Mouse (Mus musculus) hematopoietic stem cell, adult 5-6 weeks (primary cell): ENCODE data around the gene Rpl21. TPM values are rescaled to one million over a fixed set of nuclear protein-coding genes. Genes with fewer than 3 reads are reported as not detected.

ENCODE experiments used
- ATAC-seq, 2 experiments: fragments of 125-278 bp in 1 of 2; replicated peaks in 1 of 2; 2 replicates each; pipeline ENCODE4 v1.8.0; 2016 to 2017; ENCODE audit warnings: inconsistent platforms in 2 of 2, mild to moderate bottlenecking in 2 of 2, moderate number of reproducible peaks in 2 of 2, low read depth in 1 of 2, moderate TSS enrichment in 1 of 2; ENCODE audit not compliant: low FRiP score in 2 of 2, poor library complexity in 2 of 2, severe bottlenecking in 2 of 2, insufficient read depth in 1 of 2, low TSS enrichment in 1 of 2
- total RNA-seq: library from RNA; stranded (forward); fragments of 172-1452, 232-1000 nt; gene quantifications from 2 replicates; pipeline ENCODE4 v1.2.3, GENCODE M21; 2017

Gene Rpl21
- 2,651 and 2,978 TPM in 2 replicates for total RNA-seq

- ATAC-seq: peak; percentile 90 to 93
Observed at GRCm38 (mm10) chr5:146832769-146833448, at the start of gene Rpl21. TSS of gene Rpl21 (plus strand) at chr5:146832890.

- no peak for ATAC-seq
Observed at GRCm38 (mm10) chr5:146783300-146783699, 49.4 kb upstream of the Rpl21 start.

GRCm38 (mm10) chr5:146783891-146784290 is 48.8 kb upstream of the Rpl21 start:
- no peak for ATAC-seq

- no peak for ATAC-seq
Observed at GRCm38 (mm10) chr5:146786123-146786522, 46.6 kb upstream of the Rpl21 start.

- peak; percentile 35 to 37 for ATAC-seq
Observed at GRCm38 (mm10) chr5:146789413-146789812, 43.3 kb upstream of the Rpl21 start.

GRCm38 (mm10) chr5:146790944-146791343 is 41.7 kb upstream of the Rpl21 start:
- no peak for ATAC-seq

- peak; percentile 3 to 20; a peak in 2 of 4 replicates for ATAC-seq
Observed at GRCm38 (mm10) chr5:146792140-146792791, 40.4 kb upstream of the Rpl21 start.

- no peak for ATAC-seq
Observed at GRCm38 (mm10) chr5:146793630-146794083, 39.0 kb upstream of the Rpl21 start.

- peak in 1 of 2 experiments; percentile 14; a peak in 1 of 4 replicates for ATAC-seq
Observed at GRCm38 (mm10) chr5:146794084-146794852, 38.4 kb upstream of the Rpl21 start.

- ATAC-seq: peak; percentile 84 to 87
Observed at GRCm38 (mm10) chr5:146794853-146795252, 37.8 kb upstream of the Rpl21 start, which contains the start of gene Usp12. TSS of gene Usp12 (minus strand) at chr5:146795006.

- ATAC-seq: no peak
Observed at GRCm38 (mm10) chr5:146795728-146796127, 37.0 kb upstream of the Rpl21 start.

GRCm38 (mm10) chr5:146798031-146798430 is 34.7 kb upstream of the Rpl21 start:
- no peak for ATAC-seq

- peak; percentile 54 to 55; a peak in 3 of 4 replicates for ATAC-seq
Observed at GRCm38 (mm10) chr5:146806004-146806430, 26.7 kb upstream of the Rpl21 start.

- ATAC-seq: no peak
Observed at GRCm38 (mm10) chr5:146809951-146810350, 22.7 kb upstream of the Rpl21 start.

GRCm38 (mm10) chr5:146812866-146813265 is 19.8 kb upstream of the Rpl21 start:
- ATAC-seq: no peak

GRCm38 (mm10) chr5:146813421-146813820 is 19.3 kb upstream of the Rpl21 start:
- ATAC-seq: no peak

GRCm38 (mm10) chr5:146815394-146815793 is 17.3 kb upstream of the Rpl21 start:
- no peak for ATAC-seq

GRCm38 (mm10) chr5:146817583-146817982 is 15.1 kb upstream of the Rpl21 start:
- ATAC-seq: no peak
